Mouse (Mus musculus): ENCODE measurements around the gene Ggt1. TPM values are rescaled to one million over a fixed set of nuclear protein-coding genes. Genes with fewer than 3 reads are reported as not detected.

Ggt1 gene
- polyA plus RNA-seq, 1 experiment: 1.8 TPM

DNA sequence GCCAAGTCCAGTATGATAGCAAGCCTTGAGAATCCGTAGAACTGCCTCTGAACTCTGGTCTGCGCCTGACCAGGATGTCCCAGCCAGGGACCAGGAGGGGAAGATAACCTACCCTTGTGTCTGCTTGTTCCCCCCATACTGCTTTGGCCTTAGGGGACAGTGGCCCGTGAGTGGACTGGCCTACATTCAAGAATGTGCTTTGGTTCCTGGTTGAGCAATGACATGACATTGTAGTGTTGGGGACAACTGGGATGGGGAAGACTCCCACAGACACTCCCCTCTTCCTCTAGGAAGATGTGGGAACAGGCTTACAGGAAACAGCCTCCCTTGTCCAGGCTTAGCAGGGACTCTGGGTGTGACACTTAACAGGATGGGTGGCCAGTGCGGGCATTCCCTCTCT is 26.4 kb downstream of the Ggt1 start:
- TF ChIP-seq POLR2A (IDR thresholded peaks at IDR 0.05; ENCODE audit: borderline replicate concordance, extremely low read depth, low read depth, low read length) (no peak), CTCF (IDR thresholded peaks at IDR 0.05; ENCODE audit: insufficient read depth, low read length) (no peak)
- DNase-seq: no peak
- WGBS: 52% methylated on average over 4 of the region's 4 CpGs
- Histone ChIP-seq H3K4me3 (replicated peaks; ENCODE audit: extremely low read depth, low read depth, low read length) (no peak overlapping the region), H3K4me1 (ENCODE audit: control insufficient read depth, insufficient read depth, low read length) (peaks cover 30% of the 10 kb centered on the region)

GRCm38 (mm10) chr10:75588336-75588735 is 26.9 kb downstream of the Ggt1 start:
- 33% methylated on average over 5 of the region's 5 CpGs for WGBS
- no peak for TF ChIP-seq POLR2A (IDR thresholded peaks at IDR 0.05; ENCODE audit: borderline replicate concordance, extremely low read depth, low read depth, low read length)
- TF ChIP-seq CTCF (IDR thresholded peaks at IDR 0.05; ENCODE audit: insufficient read depth, low read length): no peak
- H3K4me1 ChIP-seq (ENCODE audit: control insufficient read depth, insufficient read depth, low read length): peaks cover 30% of the 10 kb centered on the region
- H3K4me3 ChIP-seq (replicated peaks; ENCODE audit: extremely low read depth, low read depth, low read length): no peak overlapping the region
- no peak for DNase-seq

DNA sequence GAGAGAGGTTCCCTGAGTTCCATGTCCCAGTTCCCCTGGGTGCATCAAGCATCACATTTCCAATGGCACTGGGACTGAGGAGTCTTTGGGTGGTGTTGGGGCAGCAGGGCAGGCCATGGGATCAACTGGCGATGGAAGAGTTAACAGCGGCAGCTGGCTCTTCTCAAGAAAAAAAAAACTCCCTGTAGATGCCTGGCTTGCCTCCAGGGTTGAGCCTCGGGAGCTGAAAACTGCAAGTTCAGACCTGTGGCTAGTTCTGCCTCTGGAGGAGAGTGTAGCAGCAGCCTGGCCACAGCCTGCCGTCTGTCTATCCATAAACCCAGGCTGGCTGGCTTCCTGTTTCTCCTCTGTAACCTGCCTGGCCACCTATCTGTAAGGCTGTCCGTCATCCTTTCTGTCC is 27.7 kb downstream of the Ggt1 start, which contains the start of gene Ggt5:
Gene Ggt5, plus strand, starts transcription at position 212 of the 400 bp plus-strand sequence.
- 16% methylated on average over 5 of the region's 5 CpGs for WGBS
- DNase-seq: peak; percentile 23
- TF ChIP-seq CTCF (IDR thresholded peaks at IDR 0.05; ENCODE audit: insufficient read depth, low read length) (no peak), POLR2A (IDR thresholded peaks at IDR 0.05; ENCODE audit: borderline replicate concordance, extremely low read depth, low read depth, low read length) (0 out of 2 replicates have a peak, but pooled peaks have one; percentile 9)
- peaks cover 30% of the 10 kb centered on the region for H3K4me1 ChIP-seq (ENCODE audit: control insufficient read depth, insufficient read depth, low read length)
- peak within 1 kb of the TSS; percentile 45 for H3K4me3 ChIP-seq (replicated peaks; ENCODE audit: extremely low read depth, low read depth, low read length)

DNA sequence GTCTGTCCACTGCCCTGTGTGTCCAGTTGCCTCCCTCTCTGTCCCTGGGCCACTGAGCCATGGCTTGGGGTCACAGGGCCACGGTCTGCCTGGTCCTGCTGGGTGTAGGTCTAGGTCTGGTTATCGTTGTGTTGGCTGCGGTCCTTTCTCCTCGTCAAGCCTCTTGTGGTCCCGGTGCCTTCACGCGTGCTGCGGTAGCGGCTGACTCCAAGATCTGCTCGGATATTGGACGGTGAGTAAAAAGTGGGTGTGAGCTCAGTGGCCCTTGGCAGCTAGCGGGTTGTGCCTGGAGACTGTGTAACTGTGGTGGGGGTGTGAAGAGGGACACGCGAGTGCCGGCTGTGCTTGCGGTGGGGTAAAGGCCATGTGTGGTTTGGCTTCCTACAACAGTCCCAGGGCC is 28.2 kb downstream of the Ggt1 start:
- Histone ChIP-seq H3K4me1 (ENCODE audit: control insufficient read depth, insufficient read depth, low read length) (peaks cover 30% of the 10 kb centered on the region), H3K4me3 (replicated peaks; ENCODE audit: extremely low read depth, low read depth, low read length) (peak overlapping the region; percentile 45)
- WGBS: 40% methylated on average over 16 of the region's 16 CpGs
- TF ChIP-seq POLR2A (IDR thresholded peaks at IDR 0.05; ENCODE audit: borderline replicate concordance, extremely low read depth, low read depth, low read length) (no peak), CTCF (IDR thresholded peaks at IDR 0.05; ENCODE audit: insufficient read depth, low read length) (no peak)
- DNase-seq: peak; percentile 26

- peak; percentile 47 for DNase-seq
- WGBS: 54% methylated on average over 12 of the region's 12 CpGs
- TF ChIP-seq CTCF (IDR thresholded peaks at IDR 0.05; ENCODE audit: insufficient read depth, low read length) (no peak), POLR2A (IDR thresholded peaks at IDR 0.05; ENCODE audit: borderline replicate concordance, extremely low read depth, low read depth, low read length) (peak; percentile 43; the same call in 1 of the 2 replicates)
- Histone ChIP-seq H3K4me3 (replicated peaks; ENCODE audit: extremely low read depth, low read depth, low read length) (peak overlapping the region; percentile 33), H3K4me1 (ENCODE audit: control insufficient read depth, insufficient read depth, low read length) (peaks cover 30% of the 10 kb centered on the region)
These were observed 29.9 kb downstream of the Ggt1 start for GRCm38 (mm10) chr10:75591211-75591894.

DNA sequence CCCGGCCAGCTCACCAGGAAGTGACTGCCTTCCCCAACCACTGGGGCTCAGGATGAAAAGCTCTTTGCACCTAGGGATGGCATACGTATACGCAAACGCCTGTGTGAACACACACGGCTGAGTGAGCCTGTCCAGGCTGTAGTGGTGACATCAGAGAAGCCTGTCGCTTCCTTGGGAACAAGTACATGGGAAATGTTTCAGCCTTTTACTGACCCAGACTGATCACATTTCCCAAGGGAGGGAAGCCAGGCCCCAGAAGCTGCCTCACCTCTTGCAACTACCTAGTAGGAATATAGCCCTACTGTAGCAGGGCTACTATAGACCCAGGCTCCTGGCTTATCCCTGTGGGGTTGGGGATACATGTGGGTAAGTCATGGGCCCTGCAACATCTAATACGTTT is 31.2 kb downstream of the Ggt1 start:
- TF ChIP-seq POLR2A (IDR thresholded peaks at IDR 0.05; ENCODE audit: borderline replicate concordance, extremely low read depth, low read depth, low read length): no peak
- no peak for TF ChIP-seq CTCF (IDR thresholded peaks at IDR 0.05; ENCODE audit: insufficient read depth, low read length)
- 67% methylated on average over 7 of the region's 7 CpGs for WGBS
- Histone ChIP-seq H3K4me3 (replicated peaks; ENCODE audit: extremely low read depth, low read depth, low read length) (no peak overlapping the region), H3K4me1 (ENCODE audit: control insufficient read depth, insufficient read depth, low read length) (peaks cover 27% of the 10 kb centered on the region)
- no peak for DNase-seq

DNA sequence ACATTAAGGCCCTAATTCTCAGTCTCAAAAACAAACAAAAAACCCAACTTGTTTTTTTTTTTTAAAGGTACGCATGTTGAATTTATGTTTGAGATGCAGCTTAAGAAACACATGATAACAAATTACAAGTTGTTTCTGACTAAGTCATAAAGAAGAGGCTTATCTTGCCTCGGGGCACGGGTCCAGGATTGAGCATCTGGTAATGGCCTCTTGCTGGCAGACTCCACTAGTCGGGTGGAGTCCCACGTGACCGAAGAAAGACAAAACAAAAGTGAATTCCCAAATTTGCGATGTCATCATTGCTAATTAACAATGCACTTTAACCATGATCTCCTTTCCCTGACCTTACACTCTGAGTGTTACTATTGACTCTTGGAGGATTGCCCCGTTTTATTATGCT is 34.6 kb downstream of the Ggt1 start:
- peaks cover 8% of the 10 kb centered on the region for H3K4me1 ChIP-seq (ENCODE audit: control insufficient read depth, insufficient read depth, low read length)
- WGBS: 61% methylated on average over 8 of the region's 8 CpGs
- DNase-seq: no peak
- no peak overlapping the region for H3K4me3 ChIP-seq (replicated peaks; ENCODE audit: extremely low read depth, low read depth, low read length)
- TF ChIP-seq POLR2A (IDR thresholded peaks at IDR 0.05; ENCODE audit: borderline replicate concordance, extremely low read depth, low read depth, low read length): no peak
- no peak for TF ChIP-seq CTCF (IDR thresholded peaks at IDR 0.05; ENCODE audit: insufficient read depth, low read length)

GRCm38 (mm10) chr10:75600189-75600730 is 38.9 kb downstream of the Ggt1 start:
- H3K4me3 ChIP-seq (replicated peaks; ENCODE audit: extremely low read depth, low read depth, low read length): no peak overlapping the region
- no peak for DNase-seq
- WGBS: 79% methylated on average over 7 of the region's 7 CpGs
- no peaks in the 10 kb centered on the region for H3K4me1 ChIP-seq (ENCODE audit: control insufficient read depth, insufficient read depth, low read length)
- TF ChIP-seq POLR2A (IDR thresholded peaks at IDR 0.05; ENCODE audit: borderline replicate concordance, extremely low read depth, low read depth, low read length): no peak
- TF ChIP-seq CTCF (IDR thresholded peaks at IDR 0.05; ENCODE audit: insufficient read depth, low read length): no peak

DNA sequence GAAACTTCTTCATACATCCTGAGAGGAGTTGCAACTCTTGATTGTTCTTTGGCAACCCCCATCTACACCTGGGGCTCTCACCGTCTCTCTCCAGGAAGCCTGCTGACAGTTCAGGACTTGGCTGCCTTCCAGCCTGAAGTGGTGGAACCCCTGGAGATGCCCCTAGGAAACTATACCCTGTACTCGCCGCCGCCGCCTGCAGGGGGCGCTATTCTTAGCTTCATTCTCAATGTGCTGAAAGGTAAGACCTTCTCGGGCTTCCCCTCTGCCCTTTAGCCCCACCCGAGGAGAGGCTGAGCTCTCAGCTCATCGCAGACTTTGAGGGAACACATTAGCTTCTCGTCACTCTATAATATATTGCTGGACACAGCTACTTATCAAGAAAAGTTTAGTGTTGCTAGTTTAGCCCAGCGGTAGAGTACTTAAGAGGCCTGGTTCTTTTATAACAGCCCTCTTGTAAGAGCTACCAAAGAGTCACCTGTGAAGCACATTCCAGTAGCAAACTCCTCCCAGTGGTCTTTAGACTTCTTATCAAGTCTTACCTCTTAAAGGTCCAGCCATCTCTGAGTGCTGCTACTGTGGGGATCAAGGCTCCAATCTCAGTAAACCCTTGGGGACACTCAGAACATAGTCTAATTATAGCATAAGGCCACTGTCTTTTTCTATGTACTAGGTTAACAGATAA is 43.9 kb downstream of the Ggt1 start:
- TF ChIP-seq CTCF (IDR thresholded peaks at IDR 0.05; ENCODE audit: insufficient read depth, low read length) (no peak), POLR2A (IDR thresholded peaks at IDR 0.05; ENCODE audit: borderline replicate concordance, extremely low read depth, low read depth, low read length) (no peak)
- H3K4me3 ChIP-seq (replicated peaks; ENCODE audit: extremely low read depth, low read depth, low read length): no peak overlapping the region
- no peaks in the 10 kb centered on the region for H3K4me1 ChIP-seq (ENCODE audit: control insufficient read depth, insufficient read depth, low read length)
- WGBS: 33% methylated on average over 11 of the region's 11 CpGs
- no peak for DNase-seq
